In the genomic region with DNA sequence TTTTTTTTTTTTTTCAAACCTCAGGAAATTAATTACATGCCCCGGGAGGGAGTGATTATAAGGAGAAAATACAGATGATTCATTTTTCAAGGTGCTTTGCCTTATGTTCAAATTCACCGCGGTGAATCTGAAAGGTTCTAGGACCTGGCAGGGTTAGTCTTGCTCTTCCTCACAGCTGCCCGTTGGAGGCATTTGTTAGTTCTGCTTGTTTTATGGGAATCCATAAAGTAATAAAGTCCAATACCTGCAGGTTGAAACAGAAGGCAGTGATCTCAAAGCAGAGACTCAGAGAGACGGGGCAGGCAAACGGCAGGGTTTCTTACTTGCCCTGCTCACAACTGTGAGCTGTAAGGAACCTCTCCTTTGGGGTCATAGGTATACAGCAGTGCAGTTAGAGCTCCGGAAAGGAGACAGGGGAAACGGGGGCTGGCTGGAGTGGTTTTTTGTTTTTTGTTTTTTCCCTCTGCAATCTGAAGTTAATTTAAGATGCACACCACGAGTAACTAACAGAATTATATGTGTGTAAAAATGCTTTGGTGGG, we compare ENCODE assay signal across 10 mouse cellular contexts. TPM values are rescaled to one million over a fixed set of nuclear protein-coding genes. Genes with fewer than 3 reads are reported as not detected.
A peak's percentile ranks its signal among the peaks of the same experiment; 100 is the strongest.
DNase-seq lines count a peak whose midpoint lies in the region; ATAC-seq lines count a peak whose summit lies in the region.
"Had no signal": no experiment of that assay in that cellular context is flagged by ENCODE, and none has a peak within 500 bp of the region (broad histone marks: within the 10 kb centered on the region; RNA-seq: fewer than 3 reads in every experiment).

No protein-coding gene starts in this region.

- no peak for ATAC-seq in heart, embryonic 13.5 days (ENCODE audit: extremely low read depth, insufficient number of reproducible peaks, low FRiP score, low TSS enrichment)
- no peak for ATAC-seq in limb, embryonic 11.5 days (ENCODE audit: insufficient number of reproducible peaks, low FRiP score, low TSS enrichment, low read depth)
- ATAC-seq in intestine, embryonic 16.5 days: peak; percentile 80
- no peak for ATAC-seq in neural tube, embryonic 14.5 days (ENCODE audit: low read depth)

- H3K36me3 ChIP-seq in heart, embryonic 13.5 days: no peaks in the 10 kb centered on the region
- no peaks in the 10 kb centered on the region for H3K36me3 ChIP-seq in limb, embryonic 11.5 days (ENCODE audit: control insufficient read depth, insufficient read depth, low read length)
- H3K36me3 ChIP-seq in limb, embryonic 10.5 days: no peaks in the 10 kb centered on the region
- H3K36me3 ChIP-seq in intestine, embryonic 16.5 days (ENCODE audit: control insufficient read depth, insufficient read depth, low read length): no peaks in the 10 kb centered on the region
- H3K36me3 ChIP-seq in neural tube, embryonic 14.5 days (ENCODE audit: control insufficient read depth, insufficient read depth, low read length): no peaks in the 10 kb centered on the region

- no peaks in the 10 kb centered on the region for H3K27me3 ChIP-seq in heart, embryonic 13.5 days (replicated peaks)
- H3K27me3 ChIP-seq in limb, embryonic 11.5 days (ENCODE audit: control insufficient read depth, insufficient read depth, low read length): no peaks in the 10 kb centered on the region
- no peaks in the 10 kb centered on the region for H3K27me3 ChIP-seq in limb, embryonic 10.5 days (ENCODE audit: low read depth, poor library complexity, severe bottlenecking)
- no peaks in the 10 kb centered on the region for H3K27me3 ChIP-seq in intestine, embryonic 16.5 days (replicated peaks; ENCODE audit: control insufficient read depth, insufficient read depth, low read length)
- H3K27me3 ChIP-seq in neural tube, embryonic 14.5 days (ENCODE audit: control insufficient read depth, insufficient read depth, low read length): no peaks in the 10 kb centered on the region

- 63% methylated on average over 9 of the region's 9 CpGs for WGBS in heart, embryonic 13.5 days
- 33% methylated on average over 9 of the region's 9 CpGs for WGBS in limb, embryonic 11.5 days
- WGBS in limb, embryonic 10.5 days: 53% methylated on average over 9 of the region's 9 CpGs
- WGBS in intestine, embryonic 16.5 days: 30% methylated on average over 9 of the region's 9 CpGs
- 22% methylated on average over 9 of the region's 9 CpGs for WGBS in neural tube, embryonic 14.5 days

- H3K27ac ChIP-seq in heart, embryonic 13.5 days (replicated peaks): peak overlapping the region; percentile 24; the same call in 1 of the 2 replicates
- H3K27ac ChIP-seq in limb, embryonic 11.5 days (replicated peaks; ENCODE audit: low read depth, low read length): no peak overlapping the region
- H3K27ac ChIP-seq in limb, embryonic 10.5 days: no peak overlapping the region
- H3K27ac ChIP-seq in intestine, embryonic 16.5 days (ENCODE audit: low read length): peak overlapping the region; percentile 95
- H3K27ac ChIP-seq in neural tube, embryonic 14.5 days (ENCODE audit: low read depth, low read length): no peak overlapping the region

- DNase-seq in heart, adult 8-10 months (ENCODE audit: low spot score): no peak
- DNase-seq in limb, embryonic 11.5 days (ENCODE audit: low spot score): peak; percentile 30
- no peak for DNase-seq in limb, embryonic 10.5 days (ENCODE audit: low spot score)
- DNase-seq in cerebellum, adult 9-11 months: no peak
- no peak for DNase-seq in retina, postnatal 1 day
- DNase-seq: adrenal gland, adult 8-10 months; cerebellum, adult 11 months had no signal

- no peak overlapping the region for H3K9ac ChIP-seq in heart, embryonic 13.5 days
- H3K9ac ChIP-seq in limb, embryonic 11.5 days (ENCODE audit: low read length): no peak overlapping the region
- H3K9ac ChIP-seq in intestine, embryonic 16.5 days (ENCODE audit: low read depth, low read length): peak overlapping the region; percentile 66
- no peak overlapping the region for H3K9ac ChIP-seq in neural tube, embryonic 14.5 days (replicated peaks; ENCODE audit: low read depth, low read length)

- H3K4me1 ChIP-seq in heart, embryonic 13.5 days: peaks cover 15% of the 10 kb centered on the region
- 0 out of 2 replicates have a peak, but pooled peaks cover 3% of the 10 kb centered on the region for H3K4me1 ChIP-seq in limb, embryonic 11.5 days (ENCODE audit: control insufficient read depth, insufficient read depth, low read length)
- H3K4me1 ChIP-seq in limb, embryonic 10.5 days: peaks cover 23% of the 10 kb centered on the region
- no peaks in the 10 kb centered on the region for H3K4me1 ChIP-seq in intestine, embryonic 16.5 days (ENCODE audit: control insufficient read depth, insufficient read depth, low read length)
- H3K4me1 ChIP-seq in neural tube, embryonic 14.5 days (ENCODE audit: control insufficient read depth, insufficient read depth, low read length): no peaks in the 10 kb centered on the region

- no peak overlapping the region for H3K4me3 ChIP-seq in heart, embryonic 13.5 days
- no peak overlapping the region for H3K4me3 ChIP-seq in limb, embryonic 11.5 days (ENCODE audit: low read depth, low read length)
- H3K4me3 ChIP-seq in limb, embryonic 10.5 days: no peak overlapping the region
- peak overlapping the region; percentile 39 for H3K4me3 ChIP-seq in intestine, embryonic 16.5 days (ENCODE audit: low read length)
- H3K4me3 ChIP-seq in neural tube, embryonic 14.5 days (ENCODE audit: low read depth, low read length): no peak overlapping the region

- H3K4me2 ChIP-seq in heart, embryonic 13.5 days: peak overlapping the region; percentile 37; the same call in 1 of the 2 replicates
- no peak overlapping the region for H3K4me2 ChIP-seq in limb, embryonic 11.5 days (ENCODE audit: low read depth, severe bottlenecking)
- peak overlapping the region; percentile 51 for H3K4me2 ChIP-seq in intestine, embryonic 16.5 days (ENCODE audit: low read depth, low read length)
- peak overlapping the region; percentile 33 for H3K4me2 ChIP-seq in neural tube, embryonic 14.5 days (ENCODE audit: low read depth, low read length)

- no peaks in the 10 kb centered on the region for H3K9me3 ChIP-seq in heart, embryonic 13.5 days
- no peaks in the 10 kb centered on the region for H3K9me3 ChIP-seq in limb, embryonic 11.5 days (ENCODE audit: control insufficient read depth, low read length)
- no peaks in the 10 kb centered on the region for H3K9me3 ChIP-seq in limb, embryonic 10.5 days (replicated peaks)
- no peaks in the 10 kb centered on the region for H3K9me3 ChIP-seq in intestine, embryonic 16.5 days (ENCODE audit: control insufficient read depth, low read length)
- H3K9me3 ChIP-seq in neural tube, embryonic 14.5 days (ENCODE audit: control insufficient read depth, low read length): no peaks in the 10 kb centered on the region

RNA-seq across cellular contexts. Expression of gene Pde4d, which starts 49.1 kb away (rescaled TPM):
- 23.8 and 26.1 TPM in 2 replicates for polyA plus RNA-seq in heart, embryonic 13.5 days (2015; fragmentation: Nextera tagmentation; extraction: Ambion mirVana)
- 10 to 100 TPM; 35.5 to 45.7 (median 42.5) TPM for total RNA-seq in heart, adult 8-10 months (2022)
- polyA plus RNA-seq in limb, embryonic 11.5 days (2014; fragmentation: Nextera tagmentation; extraction: Ambion mirVana): 13.3 and 17.1 TPM in 2 replicates
- polyA plus RNA-seq in limb, embryonic 10.5 days (2016; fragmentation: Nextera tagmentation; extraction: Ambion mirVana): 22.7 and 24.3 TPM in 2 replicates
- 23.5 and 25.3 TPM in 2 replicates for polyA plus RNA-seq in intestine, embryonic 16.5 days (2015; fragmentation: Nextera tagmentation; extraction: Ambion mirVana)
- polyA plus RNA-seq in neural tube, embryonic 14.5 days (2014; fragmentation: Nextera tagmentation; extraction: Ambion mirVana): 25.2 and 32.1 TPM in 2 replicates

Comparison
In these comparisons a context has a peak if more than half of its experiments do, and no peak if none do; other contexts are left out.
1. H3K27ac ChIP-seq: peak in heart, embryonic 13.5 days (single experiment) and intestine, embryonic 16.5 days (single experiment); none in limb, embryonic 11.5 days (single experiment), limb, embryonic 10.5 days (single experiment) and neural tube, embryonic 14.5 days (single experiment).